Mouse (Mus musculus) ES-E14 (cell line): Measurements from ENCODE around the gene Wars. TPM values are rescaled to one million over a fixed set of nuclear protein-coding genes. Genes with fewer than 3 reads are reported as not detected.

Source experiments
- DNase-seq: peaks from one replicate; pipeline ENCODE4 v3.0.0-alpha.2; 2013; ENCODE audit warnings: low read depth, low spot score
- H3K27ac ChIP-seq: 2 replicates; pipeline ENCODE4 v1.5.1; 2012; ENCODE audit warnings: low read depth, mild to moderate bottlenecking, low read length, moderate library complexity, mixed read lengths; ENCODE audit not compliant: poor library complexity, insufficient read depth, severe bottlenecking
- H3K36me3 ChIP-seq: 2 replicates; pipeline ENCODE4 v1.6.1; 2012; ENCODE audit warnings: mild to moderate bottlenecking, low read length, moderate library complexity, mixed read lengths; ENCODE audit not compliant: control insufficient read depth, poor library complexity, insufficient read depth, severe bottlenecking
- H3K4me1 ChIP-seq, 2 experiments: fragments of 150-350 bp in 1 of 2; sonication (generic) in 1 of 2; 2 replicates each; pipeline ENCODE4 v1.6.1; 2012; ENCODE audit warnings: low read length in 2 of 2, mild to moderate bottlenecking in 1 of 2, mixed read lengths in 1 of 2; ENCODE audit not compliant: control insufficient read depth in 2 of 2, insufficient read depth in 2 of 2, poor library complexity in 1 of 2
- H3K4me3 ChIP-seq, 2 experiments: fragments of 150-350 bp in 1 of 2; sonication (generic) in 1 of 2; 2 replicates each; pipeline ENCODE4 v1.5.1; 2012; ENCODE audit warnings: low read length in 2 of 2, low read depth in 1 of 2, mild to moderate bottlenecking in 1 of 2, mixed read lengths in 1 of 2; ENCODE audit not compliant: insufficient read depth in 1 of 2, poor library complexity in 1 of 2, severe bottlenecking in 1 of 2
- H3K9ac ChIP-seq: 2 replicates; pipeline ENCODE4 v1.6.1; 2012; ENCODE audit warnings: low read depth, mild to moderate bottlenecking, low read length, mixed read lengths; ENCODE audit not compliant: poor library complexity, insufficient read depth, severe bottlenecking
- H3K9me3 ChIP-seq: fragments of 150-350 bp; sonication (generic); 2 replicates; pipeline ENCODE4 v1.6.1; 2012; ENCODE audit warnings: low read depth, mild to moderate bottlenecking, low read length; ENCODE audit not compliant: control insufficient read depth, insufficient read depth
- CHD2 ChIP-seq: IDR thresholded peaks from 2 replicates; pipeline ENCODE4 v1.6.1; 2014; ENCODE audit warnings: mild to moderate bottlenecking, low read depth, low read length, inconsistent platforms
- HCFC1 ChIP-seq: IDR thresholded peaks from 2 replicates; pipeline ENCODE4 v1.6.1; 2012; ENCODE audit warnings: low read length, inconsistent platforms, borderline replicate concordance; ENCODE audit not compliant: insufficient read depth
- MAFK ChIP-seq: IDR thresholded peaks from 2 replicates; pipeline ENCODE4 v1.6.1; 2014; ENCODE audit warnings: mild to moderate bottlenecking, low read depth, low read length, inconsistent platforms; ENCODE audit not compliant: insufficient read depth
- ZC3H11A ChIP-seq: IDR thresholded peaks from 2 replicates; pipeline ENCODE4 v1.6.1; 2012; ENCODE audit warnings: low read depth, mild to moderate bottlenecking, inconsistent platforms, low read length, borderline replicate concordance
- ZNF384 ChIP-seq: IDR thresholded peaks from 2 replicates; pipeline ENCODE4 v1.6.1; 2012; ENCODE audit warnings: low read depth, low read length, inconsistent platforms
- in situ Hi-C, 2 experiments: fragments of 600-800 bp; cut with MboI; formaldehyde crosslinking; loops; one replicate each; pipeline ENCODE4 v1.15.1; 2025; ENCODE audit warnings: low sequenced_read_pairs in 2 of 2, inconsistent platforms in 1 of 2; ENCODE audit not compliant: unreplicated experiment in 2 of 2
- total RNA-seq: library from RNA; depleted of rRNA; stranded (reverse); fragments of 300-350 nt; gene quantifications from 2 replicates; pipeline ENCODE4 v1.2.3, GENCODE M21; 2012

The Wars gene
- total RNA-seq, 1 experiment = 85.2 TPM

DNA sequence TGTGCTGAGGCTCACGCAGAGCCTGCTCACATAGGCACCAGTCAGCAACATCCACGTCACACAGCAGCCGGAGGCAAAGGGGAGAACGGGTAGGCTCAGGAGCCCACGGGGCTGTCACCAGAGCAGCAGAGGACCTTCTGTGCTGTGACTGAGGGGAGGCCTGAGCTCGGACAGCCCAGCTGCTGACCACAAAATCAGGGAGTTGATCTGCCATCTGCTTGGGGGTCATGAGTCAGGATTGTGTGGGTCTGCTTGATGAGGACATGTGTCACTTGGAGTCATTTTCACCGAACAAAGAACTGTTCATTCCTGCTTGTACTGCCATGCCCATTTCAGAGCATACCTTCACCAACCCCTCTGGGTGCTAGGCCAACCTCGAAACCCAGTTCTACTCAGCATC lies 37.8 kb downstream of the Wars start:
- peaks cover 8% of the 10 kb centered on the region for H3K36me3 ChIP-seq
- no peak overlapping the region; the same call in 1 of the 2 replicates for H3K27ac ChIP-seq
- DNase-seq = no peak
- H3K9ac ChIP-seq = no peak overlapping the region
- H3K4me1 ChIP-seq = peaks cover 0 to 2% of the 10 kb centered on the region in 2 experiments; a peak in 1 of 4 replicates
- no peak for TF ChIP-seq ZC3H11A
- no peak for TF ChIP-seq ZNF384
- TF ChIP-seq HCFC1 = no peak
- no peak for TF ChIP-seq CHD2
- TF ChIP-seq MAFK = no peak
- in situ Hi-C loops = no loop called here
- H3K9me3 ChIP-seq = no peaks in the 10 kb centered on the region
- no peak overlapping the region for H3K4me3 ChIP-seq

DNA sequence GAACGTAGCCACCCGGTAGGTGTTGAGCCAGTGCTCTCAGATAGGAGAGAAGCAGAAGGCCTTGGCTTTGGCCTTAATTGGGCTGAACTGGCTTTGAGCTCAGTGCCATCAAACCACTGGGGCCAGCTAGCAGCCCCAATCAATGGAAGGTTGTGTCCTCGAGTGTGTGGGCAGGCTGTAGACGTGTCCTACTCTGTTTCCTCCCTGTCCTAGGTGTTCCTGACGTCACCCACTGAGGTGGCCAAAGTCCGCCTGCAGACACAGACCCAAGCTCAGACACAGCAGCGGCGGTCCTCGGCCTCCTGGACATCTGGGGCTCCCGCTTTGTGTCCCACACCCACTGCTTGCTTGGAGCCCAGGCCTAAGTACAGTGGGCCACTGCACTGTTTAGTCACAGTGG lies 38.9 kb downstream of the Wars start:
- TF ChIP-seq HCFC1 (no peak), MAFK (no peak), ZNF384 (no peak), CHD2 (no peak), ZC3H11A (no peak)
- Histone ChIP-seq H3K9me3 (no peaks in the 10 kb centered on the region), H3K4me1 (peaks cover 0 to 2% of the 10 kb centered on the region in 2 experiments; a peak in 1 of 4 replicates), H3K4me3 (no peak overlapping the region), H3K27ac (no peak overlapping the region), H3K36me3 (no peaks in the 10 kb centered on the region), H3K9ac (no peak overlapping the region)
- in situ Hi-C loops = no loop called here
- no peak for DNase-seq

DNA sequence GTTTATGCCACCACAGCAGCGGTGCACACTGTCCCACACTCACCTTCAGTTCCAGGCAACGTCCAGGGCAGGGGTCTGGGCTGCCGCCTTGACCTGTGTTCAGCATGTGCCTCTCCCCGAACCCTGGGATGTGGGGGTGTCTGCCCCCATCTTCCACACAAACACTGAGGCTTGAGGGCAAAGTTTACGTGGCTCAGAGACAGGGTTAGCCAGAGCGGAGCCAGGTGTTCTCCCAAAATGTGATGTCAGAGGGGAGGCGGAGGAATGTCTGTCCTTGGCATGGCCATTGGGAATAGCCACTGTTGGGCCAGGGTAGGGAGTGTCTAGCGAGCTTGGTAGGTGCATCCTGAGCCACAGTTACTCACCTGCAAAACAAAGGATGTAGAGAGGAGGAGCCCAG lies 41.2 kb downstream of the Wars start:
- DNase-seq = no peak
- in situ Hi-C loops = no loop called here
- Histone ChIP-seq H3K27ac (no peak overlapping the region), H3K4me1 (peaks cover 0 to 2% of the 10 kb centered on the region in 2 experiments; a peak in 1 of 4 replicates), H3K36me3 (no peaks in the 10 kb centered on the region), H3K4me3 (no peak overlapping the region), H3K9me3 (no peaks in the 10 kb centered on the region), H3K9ac (no peak overlapping the region)
- TF ChIP-seq HCFC1 = no peak
- TF ChIP-seq MAFK = no peak
- TF ChIP-seq ZC3H11A = no peak
- no peak for TF ChIP-seq ZNF384
- TF ChIP-seq CHD2 = no peak

DNA sequence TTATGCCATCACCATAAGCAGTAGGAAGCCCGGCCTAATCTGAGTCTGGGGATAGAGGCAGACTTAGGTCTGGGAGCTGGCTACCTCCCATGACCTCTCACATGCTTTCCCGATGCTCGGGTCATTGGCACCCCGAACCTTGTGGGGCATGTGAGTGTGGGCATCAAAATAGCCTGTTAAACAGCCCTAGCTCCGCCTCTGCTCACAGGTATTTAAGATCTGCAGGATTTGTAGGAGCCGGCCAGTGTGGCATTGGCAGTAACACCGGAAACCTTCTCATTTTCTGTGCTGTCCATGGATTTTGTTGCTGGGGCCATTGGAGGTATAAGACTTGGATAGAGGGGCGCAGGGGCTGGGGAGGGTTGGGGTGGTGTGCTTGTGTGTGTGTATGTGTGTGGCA lies 43.1 kb downstream of the Wars start:
- no peak for DNase-seq
- no peak overlapping the region for H3K27ac ChIP-seq

DNA sequence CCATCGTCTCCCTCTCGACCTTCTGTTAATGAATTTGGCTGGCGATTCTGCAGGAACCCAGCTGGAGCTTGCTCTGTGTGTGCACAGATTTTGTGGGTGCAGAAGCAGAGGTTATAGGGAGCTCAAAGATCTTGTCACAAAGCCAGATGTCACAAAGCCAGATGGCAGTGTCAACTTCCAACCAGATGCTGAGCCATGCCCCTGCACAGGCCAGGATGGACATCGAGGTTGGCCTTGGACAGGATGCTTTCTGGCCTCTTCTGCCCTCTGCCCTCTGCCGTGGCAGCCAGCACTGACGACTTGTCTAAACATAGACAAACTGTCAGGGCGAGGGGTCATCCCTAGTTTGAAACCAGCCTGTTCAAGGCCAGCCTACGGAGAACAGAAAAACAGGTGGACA lies 43.8 kb downstream of the Wars start:
- H3K4me3 ChIP-seq = no peak overlapping the region

More for the DNA sequence above, 43.1 kb downstream of the Wars start:
- Histone ChIP-seq H3K9me3 (no peaks in the 10 kb centered on the region), H3K4me1 (peaks cover 0 to 2% of the 10 kb centered on the region in 2 experiments; a peak in 1 of 4 replicates), H3K36me3 (no peaks in the 10 kb centered on the region), H3K4me3 (no peak overlapping the region), H3K9ac (no peak overlapping the region)
- in situ Hi-C loops = no loop called here
- no peak for TF ChIP-seq CHD2
- TF ChIP-seq ZNF384 = no peak
- TF ChIP-seq ZC3H11A = no peak
- no peak for TF ChIP-seq HCFC1
- TF ChIP-seq MAFK = no peak

More for the DNA sequence above, 43.8 kb downstream of the Wars start:
- Histone ChIP-seq H3K36me3 (no peaks in the 10 kb centered on the region), H3K27ac (no peak overlapping the region), H3K9ac (no peak overlapping the region), H3K9me3 (no peaks in the 10 kb centered on the region), H3K4me1 (peaks cover 0 to 2% of the 10 kb centered on the region in 2 experiments; a peak in 1 of 4 replicates)
- TF ChIP-seq CHD2 = no peak
- TF ChIP-seq MAFK = no peak
- TF ChIP-seq ZNF384 = no peak
- no peak for TF ChIP-seq HCFC1
- no peak for TF ChIP-seq ZC3H11A
- in situ Hi-C loops = no loop called here
- DNase-seq = no peak
